Mouse (Mus musculus) urinary bladder, postnatal 36 days (tissue): ENCODE results near the gene Otud7b.
A peak's percentile ranks its signal among the peaks of the same experiment; 100 is the strongest.
"Not testable (repeated sequence)": the region's sequence is repeated elsewhere in the genome, so short reads cannot be mapped to it uniquely, and the experiment has no call there.

ENCODE experiments used
- DNase-seq, 2 experiments: peaks; one replicate each; pipeline ENCODE4 v3.0.0; 2022; ENCODE audit warnings: low spot score in 2 of 2, mixed read lengths in 1 of 2

Gene Otud7b

GRCm38 (mm10) chr3:96135011-96135410 is 30.7 kb downstream of the Otud7b start:
- peak in 1 of 2 experiments; percentile 20 for DNase-seq

DNA sequence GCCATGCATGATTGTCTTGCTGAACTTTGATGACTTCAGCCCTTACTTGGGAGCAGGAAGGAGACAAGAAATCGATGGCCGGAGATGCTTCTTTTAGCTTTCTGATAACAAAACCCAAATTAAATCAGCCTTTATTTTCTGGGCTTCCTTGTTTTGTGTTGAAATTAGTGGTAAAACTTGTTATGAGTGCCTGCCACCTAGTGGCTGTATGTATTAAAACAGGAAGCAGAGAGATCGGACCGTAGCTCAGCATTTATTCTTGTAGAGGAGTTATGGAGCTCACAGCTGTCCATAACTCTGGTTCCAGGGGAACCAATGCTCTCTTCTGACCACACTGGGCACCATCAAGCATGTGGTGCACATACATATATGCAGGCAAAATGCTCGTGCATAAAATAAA is 43.6 kb downstream of the Otud7b start:
- peak in 1 of 2 experiments; percentile 42 for DNase-seq

DNA sequence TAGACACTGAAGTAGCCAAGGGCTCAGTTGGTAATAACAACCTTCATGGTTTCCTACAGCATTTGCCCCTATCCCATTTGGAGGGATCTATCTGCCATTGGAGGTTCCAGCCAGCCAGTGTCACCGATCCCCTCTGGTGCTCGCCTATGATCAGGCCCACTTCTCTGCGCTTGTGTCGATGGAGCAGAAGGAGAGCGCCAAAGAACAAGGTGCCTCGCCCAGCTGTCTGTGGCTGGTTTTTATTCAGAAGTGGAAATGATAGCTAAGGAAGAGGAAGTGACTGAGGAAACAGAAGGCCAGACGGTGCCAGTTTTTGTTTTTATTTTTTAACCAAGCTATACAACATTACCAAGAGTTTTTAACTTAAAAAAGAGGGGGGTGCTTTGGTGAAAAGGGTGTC is 47.5 kb downstream of the Otud7b start:
- no peak for DNase-seq

DNA sequence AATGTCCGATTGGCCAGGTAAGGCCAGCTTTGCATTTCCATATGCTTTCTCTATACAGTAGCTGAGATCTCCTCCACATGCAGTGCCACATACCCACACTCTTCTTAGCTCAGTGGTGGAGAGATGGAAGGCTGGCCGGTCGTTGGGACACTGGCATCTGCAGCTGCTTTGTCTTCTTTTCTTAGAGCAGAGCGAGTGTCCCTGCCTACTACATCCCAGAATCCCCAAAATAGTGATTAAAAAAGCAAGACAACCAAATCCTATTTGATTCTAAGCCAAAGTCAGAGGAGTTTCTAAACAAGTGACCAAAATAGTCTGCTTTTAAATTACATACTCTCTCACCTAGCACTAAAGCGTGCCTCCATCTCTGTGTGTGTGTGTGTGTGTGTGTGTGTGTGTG is 48.3 kb downstream of the Otud7b start:
- no peak for DNase-seq

GRCm38 (mm10) chr3:96155501-96155900 is 51.2 kb downstream of the Otud7b start:
- no peak for DNase-seq

- DNase-seq, result no peak
These were observed 55.5 kb downstream of the Otud7b start for GRCm38 (mm10) chr3:96159820-96160219.

DNA sequence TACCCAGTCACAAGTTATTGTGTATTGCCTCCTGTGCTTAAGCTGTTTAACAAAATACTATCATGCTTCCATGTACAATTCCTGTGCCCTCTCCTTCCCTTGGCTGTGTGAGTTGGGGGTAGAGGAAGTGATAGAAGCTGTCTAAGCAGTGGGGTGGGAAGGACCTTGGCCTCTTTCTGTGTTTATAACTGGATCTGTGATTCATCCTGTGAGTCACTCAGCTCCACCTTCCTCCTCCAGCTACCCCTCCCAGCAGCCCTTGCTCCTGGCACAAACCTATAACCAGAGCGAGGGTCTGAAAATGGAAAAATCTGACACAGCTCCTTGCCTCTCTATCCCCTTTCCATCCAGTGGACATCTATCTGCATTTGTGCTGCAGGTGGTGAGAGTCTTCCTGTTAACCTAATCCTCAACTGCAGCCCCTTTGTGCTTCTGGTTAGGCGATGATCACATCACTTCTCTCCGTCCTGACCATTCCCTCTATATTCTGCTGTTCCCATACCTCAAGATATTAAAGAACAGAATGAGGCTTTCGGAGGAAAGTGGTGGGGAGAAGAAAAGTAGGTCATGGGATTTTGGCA is 56.0 kb downstream of the Otud7b start:
- peak; percentile 67 to 71 for DNase-seq

GRCm38 (mm10) chr3:96160803-96161516 is 56.6 kb downstream of the Otud7b start:
- DNase-seq, result peak; percentile 65 to 74

GRCm38 (mm10) chr3:96161869-96162840 is 57.8 kb downstream of the Otud7b start, which contains the start of gene Mtmr11:
Gene Mtmr11, plus strand, starts transcription at chr3:96162004.
- DNase-seq, result no peak

DNA sequence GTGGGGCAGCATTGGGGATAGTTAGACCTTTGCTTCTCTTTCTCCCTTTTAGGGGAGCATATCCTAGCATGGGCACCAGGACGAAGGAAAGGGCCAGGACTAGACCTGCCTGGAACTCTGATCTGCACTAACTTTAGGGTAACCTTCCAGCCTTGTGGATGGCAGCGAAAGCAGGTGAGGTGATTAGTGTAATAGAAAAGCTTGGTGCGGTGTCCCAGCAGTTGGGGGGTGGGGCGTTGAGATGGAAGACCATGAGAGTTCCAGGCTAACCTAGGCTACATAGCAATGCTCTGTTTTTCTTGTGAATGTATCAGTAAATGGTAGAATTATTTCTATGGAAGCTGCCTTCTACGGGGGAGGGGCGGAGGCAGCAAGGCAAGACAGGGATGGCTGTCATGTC is 58.7 kb downstream of the Otud7b start:
- DNase-seq, result no peak

- no peak for DNase-seq
These were observed 64.3 kb downstream of the Otud7b start for GRCm38 (mm10) chr3:96168466-96169158.

DNA sequence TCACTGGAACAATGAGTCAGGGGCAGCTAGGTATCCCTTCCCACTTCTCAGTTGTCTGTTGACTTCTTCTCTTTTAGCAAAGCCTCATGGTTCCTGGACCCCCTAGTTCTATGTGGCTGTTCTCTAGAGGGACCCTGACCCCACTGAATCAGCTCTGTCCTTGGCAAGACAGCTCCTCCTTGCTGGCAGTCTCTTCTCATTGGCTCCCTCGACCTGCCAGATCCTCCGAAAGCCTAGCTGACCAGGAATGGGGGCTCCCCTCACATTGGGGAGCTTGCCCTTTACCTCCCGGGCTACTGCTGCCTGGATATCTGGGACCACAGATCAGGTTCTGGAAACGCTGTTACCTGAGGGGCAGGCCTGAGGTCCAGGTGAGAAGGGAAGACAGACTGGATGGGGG is 65.9 kb downstream of the Otud7b start:
- no peak for DNase-seq

DNA sequence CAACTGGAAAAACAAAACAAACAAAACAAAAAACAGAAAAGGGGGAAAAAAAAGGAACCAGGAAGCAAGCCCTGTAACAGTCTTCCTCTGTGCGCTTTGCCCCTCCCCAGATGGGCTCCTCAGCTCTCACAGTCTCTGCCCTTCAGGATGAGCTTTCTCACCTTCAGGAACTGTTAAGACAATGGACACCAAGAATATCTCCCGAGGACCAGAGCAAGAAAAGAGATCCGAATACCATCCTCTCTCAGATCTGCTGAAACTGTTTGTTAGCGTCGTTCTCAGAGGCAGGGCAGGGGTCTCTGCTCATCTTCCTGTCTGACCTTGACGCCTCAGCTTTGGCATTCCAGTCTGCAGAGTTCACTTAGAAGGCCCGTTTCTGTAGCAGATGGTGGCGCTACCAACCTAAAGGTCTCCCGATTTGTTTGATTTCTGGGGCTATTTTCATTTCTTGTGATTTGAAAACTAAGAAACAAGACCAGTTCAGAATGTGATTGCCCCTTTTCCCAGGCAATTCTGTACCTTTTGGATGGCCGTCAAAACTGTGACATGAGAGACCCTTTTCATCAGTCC is 66.7 kb downstream of the Otud7b start:
- no peak for DNase-seq

DNA sequence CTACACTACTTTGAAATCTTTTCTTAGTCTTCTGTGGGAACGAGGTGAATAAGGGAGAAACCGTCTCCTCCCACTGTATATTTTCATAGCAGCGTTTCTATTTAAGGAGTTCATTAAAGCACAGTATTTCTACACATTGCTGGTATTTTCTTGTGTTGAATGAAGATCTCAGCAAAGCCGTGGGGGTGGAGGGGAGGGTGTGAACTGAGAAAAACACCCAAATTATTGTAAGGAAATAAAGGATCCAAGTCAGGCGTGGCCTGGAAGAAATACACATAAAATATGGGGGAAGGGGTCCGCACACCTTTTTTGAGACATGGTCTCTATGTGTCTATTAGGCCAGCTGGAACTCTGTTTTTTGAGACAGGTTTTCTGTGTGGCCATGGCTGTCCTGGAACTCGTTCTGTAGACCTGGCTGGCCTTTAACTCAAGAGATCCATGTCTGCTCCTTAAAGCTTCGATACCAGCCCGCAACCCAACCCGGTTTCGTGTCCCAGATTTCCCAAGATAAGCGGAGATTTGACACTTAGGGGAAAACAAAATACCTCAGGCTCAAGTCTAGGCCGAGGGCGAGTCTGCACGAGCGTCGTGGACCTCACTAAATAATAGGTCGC is 67.4 kb downstream of the Otud7b start:
- DNase-seq, result no peak

DNA sequence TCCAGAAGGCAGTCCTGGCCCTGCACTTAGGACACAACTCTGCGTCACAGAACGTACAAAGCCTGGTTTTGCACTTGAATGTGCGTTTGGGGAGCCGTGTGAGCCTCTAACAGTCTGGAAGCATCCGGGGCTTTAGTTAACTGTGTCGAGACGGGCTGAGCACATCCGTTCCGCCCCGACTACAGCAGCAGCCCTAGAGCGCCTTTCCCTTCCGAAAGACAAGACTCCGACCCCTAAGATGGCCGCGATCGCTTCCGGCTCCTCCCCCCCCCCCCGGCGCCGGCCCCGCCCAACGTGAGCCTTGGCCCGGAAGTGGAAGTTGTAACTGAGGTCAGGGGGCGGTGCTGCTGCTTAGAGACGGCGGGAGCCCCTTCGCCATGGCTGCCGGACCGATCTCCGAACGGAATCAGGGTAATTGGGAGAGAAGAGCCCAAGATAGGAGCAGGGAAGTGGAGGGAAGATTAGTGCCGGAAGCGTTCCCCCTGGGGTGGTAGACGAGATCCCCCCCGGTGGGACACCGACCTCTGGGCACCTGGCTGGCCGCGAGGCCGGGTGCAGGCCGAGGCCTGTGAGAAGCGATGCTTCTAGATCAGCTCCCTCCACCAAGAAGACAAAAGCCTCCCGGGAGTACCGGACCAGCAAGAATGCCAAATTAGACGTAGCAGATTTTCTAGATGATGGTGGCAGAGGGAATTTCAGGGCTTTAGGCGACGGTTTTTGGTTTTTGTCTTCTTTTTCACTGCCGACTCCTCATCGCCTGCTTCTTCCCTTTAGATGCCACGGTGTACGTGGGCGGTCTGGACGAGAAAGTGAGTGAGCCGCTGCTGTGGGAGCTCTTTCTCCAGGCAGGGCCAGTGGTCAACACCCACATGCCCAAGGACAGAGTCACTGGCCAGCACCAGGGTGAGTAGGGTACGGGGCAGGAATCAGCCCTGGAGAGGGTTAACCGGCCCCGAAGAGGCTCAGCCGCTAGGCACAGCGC is 68.2 kb downstream of the Otud7b start, which contains the start of gene Sf3b4:
Gene Sf3b4, plus strand, starts transcription at position 136 of the 982 bp plus-strand sequence.
- DNase-seq, result peak; percentile 75 to 84

DNA sequence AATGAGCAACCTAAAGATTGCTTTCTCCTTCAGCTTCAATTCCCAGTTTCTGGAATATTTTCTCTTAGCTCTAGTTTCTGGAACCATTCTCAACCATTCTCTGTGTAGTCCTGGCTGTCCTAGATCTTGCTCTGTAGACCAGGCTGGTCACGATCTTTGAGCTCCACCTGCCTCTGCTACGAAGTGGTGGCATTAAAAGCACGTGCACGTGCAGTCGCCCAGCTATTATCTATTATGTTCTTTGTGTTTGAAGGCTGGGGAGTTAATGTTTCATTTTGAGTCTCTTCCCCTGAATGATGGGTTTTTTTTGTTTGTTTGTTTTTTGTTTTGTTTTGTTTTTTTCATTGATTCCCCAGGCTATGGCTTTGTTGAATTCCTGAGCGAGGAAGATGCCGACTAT is 68.9 kb downstream of the Otud7b start:
- DNase-seq, result no peak

DNA sequence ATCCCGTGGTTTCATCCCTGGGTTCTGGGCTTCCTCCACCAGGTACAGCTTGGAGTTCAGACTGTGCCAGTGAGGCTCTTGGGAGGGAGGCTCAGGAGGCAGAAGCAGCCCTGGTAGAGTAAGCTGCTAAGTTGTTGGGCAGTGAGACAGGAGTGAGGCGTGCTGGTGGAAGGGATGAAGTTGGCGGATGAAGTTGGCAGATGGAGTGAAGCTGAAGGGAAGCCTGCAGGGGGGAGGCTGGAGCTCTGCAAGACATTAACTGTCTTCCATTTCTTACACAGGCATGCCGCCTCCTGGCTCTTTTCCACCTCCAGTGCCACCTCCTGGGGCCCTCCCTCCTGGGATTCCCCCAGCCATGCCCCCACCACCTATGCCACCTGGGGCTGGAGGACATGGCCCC is 69.7 kb downstream of the Otud7b start:
- not testable (repeated sequence) for DNase-seq

- no peak for DNase-seq
These were observed 70.9 kb downstream of the Otud7b start for GRCm38 (mm10) chr3:96175251-96175650.

DNA sequence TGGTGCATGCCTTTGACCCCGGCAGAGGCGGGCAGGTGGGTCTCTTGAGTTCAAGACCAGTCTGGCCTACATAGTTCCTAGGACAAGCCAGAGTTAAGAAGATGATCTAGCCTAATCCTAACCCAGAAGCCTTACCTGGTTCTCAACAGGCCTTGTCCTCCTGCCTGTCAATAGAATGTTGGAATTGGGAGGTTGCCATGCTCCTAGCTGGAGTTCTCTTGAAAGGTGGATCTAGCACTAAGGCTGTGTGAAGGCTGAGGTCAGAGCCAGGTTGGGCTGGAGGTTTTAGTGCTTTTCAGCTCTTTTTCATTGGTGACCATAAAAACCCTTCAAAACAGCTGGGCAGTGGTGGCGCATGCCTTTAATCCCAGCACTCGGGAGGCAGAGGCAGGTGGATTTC is 74.1 kb downstream of the Otud7b start:
- no peak for DNase-seq

GRCm38 (mm10) chr3:96178902-96179301 is 74.6 kb downstream of the Otud7b start:
- no peak for DNase-seq
